Comparison of ENCODE assay signal across 8 mouse cellular contexts in genomic region chr1:56972950-56973592, GRCm38 (mm10). TPM values are rescaled to one million over a fixed set of nuclear protein-coding genes. Genes with fewer than 3 reads are reported as not detected.
A peak's percentile ranks its signal among the peaks of the same experiment; 100 is the strongest.
DNase-seq lines count a peak whose midpoint lies in the region; ATAC-seq lines count a peak whose summit lies in the region.

No protein-coding gene starts in this region.

- no peaks in the 10 kb centered on the region for H3K36me3 ChIP-seq in hindbrain, embryonic 15.5 days

- peak overlapping the region; percentile 39 for H3K9ac ChIP-seq in hindbrain, embryonic 15.5 days

- peaks cover 58% of the 10 kb centered on the region for H3K4me1 ChIP-seq in hindbrain, embryonic 15.5 days (replicated peaks)

- no peaks in the 10 kb centered on the region for H3K9me3 ChIP-seq in hindbrain, embryonic 15.5 days

- peak; percentile 97 for DNase-seq in NIH3T3 (ENCODE audit: low read depth)
- DNase-seq in cerebellum, postnatal 10 days: peak; percentile 97
- peak; percentile 89 to 92 for DNase-seq in frontal cortex, postnatal 36 days (ENCODE audit: low spot score in 2 of 2)
- peak; percentile 76 for DNase-seq in left cerebral cortex, adult 11 months (ENCODE audit: low spot score)
- DNase-seq in lung, postnatal 36 days: peak; percentile 95
- DNase-seq in retina, postnatal 1 day: peak; percentile 97
- peak; percentile 93 for DNase-seq in thymus, postnatal 4 days

- peak overlapping the region; percentile 100 for H3K4me2 ChIP-seq in hindbrain, embryonic 15.5 days

- WGBS in hindbrain, embryonic 15.5 days: under 1% methylated on average over 44 of the region's 47 CpGs

- peak overlapping the region; percentile 74 for H3K4me3 ChIP-seq in hindbrain, embryonic 15.5 days

- H3K27me3 ChIP-seq in hindbrain, embryonic 15.5 days: peaks cover 56% of the 10 kb centered on the region

- ATAC-seq in hindbrain, embryonic 15.5 days (ENCODE audit: low FRiP score, low read depth): peak; percentile 63

- peak overlapping the region; percentile 73 for H3K27ac ChIP-seq in hindbrain, embryonic 15.5 days (replicated peaks)

RNA-seq across cellular contexts. Expression of gene Satb2, which starts 5.4 kb away (rescaled TPM):
- 0.83 and 1.8 TPM in 2 replicates for polyA plus RNA-seq in hindbrain, embryonic 15.5 days (2015; fragmentation: Nextera tagmentation; extraction: Ambion mirVana)

Comparison
In these comparisons a context has a peak if more than half of its experiments do, and no peak if none do; other contexts are left out.
1. Peak in every context shown above with its lines: DNase-seq, ATAC-seq, H3K4me3 ChIP-seq and H3K27ac ChIP-seq.